Mouse (Mus musculus) kidney, embryonic 14.5 days (tissue): Measurements from ENCODE around the gene Cry2. TPM values are rescaled to one million over a fixed set of nuclear protein-coding genes. Genes with fewer than 3 reads are reported as not detected.
"Not testable (repeated sequence)": the region's sequence is repeated elsewhere in the genome, so short reads cannot be mapped to it uniquely, and the experiment has no call there.

Experiments used
- ATAC-seq: fragments of 200-750 bp; cut with Nextera tagmentation; 2 replicates; pipeline ENCODE4 v1.8.0; 2017; ENCODE audit warnings: moderate number of reproducible peaks, mild to moderate bottlenecking, moderate TSS enrichment, moderate library complexity; ENCODE audit not compliant: low FRiP score, low TSS enrichment
- H3K27ac ChIP-seq: fragments of 300-500 bp; sonication (generic); 2 replicates; pipeline ENCODE4 v1.5.1; 2014; ENCODE audit warnings: low read depth, mild to moderate bottlenecking, low read length, moderate library complexity, mixed read lengths
- H3K27me3 ChIP-seq: fragments of 300-500 bp; sonication (generic); 2 replicates; pipeline ENCODE4 v1.6.1; 2014; ENCODE audit warnings: mild to moderate bottlenecking, low read length; ENCODE audit not compliant: control insufficient read depth, insufficient read depth
- H3K36me3 ChIP-seq: fragments of 300-500 bp; sonication (generic); 2 replicates; pipeline ENCODE4 v1.6.1; 2014; ENCODE audit warnings: low read length, mixed read lengths; ENCODE audit not compliant: control insufficient read depth, insufficient read depth
- H3K4me1 ChIP-seq: fragments of 300-500 bp; sonication (generic); 2 replicates; pipeline ENCODE4 v1.6.1; 2014; ENCODE audit warnings: low read length, mixed read lengths; ENCODE audit not compliant: control insufficient read depth, insufficient read depth
- H3K4me2 ChIP-seq: fragments of 300-500 bp; sonication (generic); replicated peaks from 2 replicates; pipeline ENCODE4 v1.6.1; 2014; ENCODE audit warnings: low read depth, mild to moderate bottlenecking, low read length
- H3K4me3 ChIP-seq: fragments of 300-500 bp; sonication (generic); 2 replicates; pipeline ENCODE4 v1.5.1; 2014; ENCODE audit warnings: mild to moderate bottlenecking, low read length
- H3K9ac ChIP-seq: fragments of 300-500 bp; sonication (generic); 2 replicates; pipeline ENCODE4 v1.6.1; 2014; ENCODE audit warnings: low read depth, mild to moderate bottlenecking, low read length, moderate library complexity
- H3K9me3 ChIP-seq: fragments of 300-500 bp; sonication (generic); 2 replicates; pipeline ENCODE4 v1.6.1; 2016; ENCODE audit warnings: low read length; ENCODE audit not compliant: control insufficient read depth
- WGBS: fragments of 180-500 bp; shearing (Covaris S2); extraction: QIAGEN DNeasy Blood & Tissue Kit; methylation state at CpG from one replicate; pipeline ENCODE4 v1.1.7; 2014; 5-methylcytosine and 5-hydroxymethylcytosine counted together
- polyA plus RNA-seq: library from polyadenylated mRNA; unstranded; fragments of >200 nt; fragmentation: Nextera tagmentation; extraction: Ambion mirVana; gene quantifications from 2 replicates; pipeline ENCODE4 v1.2.1, GENCODE M21; 2014

Gene Cry2
- polyA plus RNA-seq, 1 experiment from 2014 or later = 21.3 TPM

GRCm38 (mm10) chr2:92400682-92401081, 33.2 kb downstream of the Cry2 start:
- Histone ChIP-seq H3K36me3 (peaks cover 18% of the 10 kb centered on the region), H3K27ac (no peak overlapping the region), H3K4me3 (peak overlapping the region; percentile 57), H3K4me2 (peak overlapping the region; percentile 88), H3K9ac (peak overlapping the region; percentile 72), H3K9me3 (no peaks in the 10 kb centered on the region), H3K4me1 (no peaks in the 10 kb centered on the region), H3K27me3 (no peaks in the 10 kb centered on the region; the same call in 1 of the 2 replicates)
- 2% methylated on average over 22 of the region's 22 CpGs for WGBS
- ATAC-seq = no peak; the same call in 1 of the 2 replicates

- not testable (repeated sequence) for H3K27me3 ChIP-seq, H3K4me3 ChIP-seq, H3K9me3 ChIP-seq, H3K9ac ChIP-seq, ATAC-seq, H3K4me2 ChIP-seq, H3K27ac ChIP-seq, H3K4me1 ChIP-seq
- 85% methylated on average over 3 of the region's 4 CpGs for WGBS
- peaks cover 10% of the 10 kb centered on the region; the same call in 1 of the 2 replicates for H3K36me3 ChIP-seq
Observed at GRCm38 (mm10) chr2:92399877-92400276, 34.0 kb downstream of the Cry2 start.

GRCm38 (mm10) chr2:92397436-92397835, 36.4 kb downstream of the Cry2 start:
- H3K9me3 ChIP-seq = no peaks in the 10 kb centered on the region
- no peak for ATAC-seq
- peaks cover 8% of the 10 kb centered on the region; the same call in 1 of the 2 replicates for H3K4me1 ChIP-seq
- WGBS = 64% methylated on average over 1 of the region's 1 CpGs
- no peak overlapping the region for H3K27ac ChIP-seq
- no peak overlapping the region for H3K4me3 ChIP-seq
- H3K4me2 ChIP-seq = no peak overlapping the region
- H3K27me3 ChIP-seq = no peaks in the 10 kb centered on the region; the same call in 1 of the 2 replicates
- H3K36me3 ChIP-seq = no peaks in the 10 kb centered on the region
- no peak overlapping the region for H3K9ac ChIP-seq

- H3K9me3 ChIP-seq = no peaks in the 10 kb centered on the region
- 91% methylated on average over 3 of the region's 3 CpGs for WGBS
- no peak for ATAC-seq
- H3K9ac ChIP-seq = no peak overlapping the region
- H3K36me3 ChIP-seq = no peaks in the 10 kb centered on the region
- H3K4me2 ChIP-seq = no peak overlapping the region
- peaks cover 23% of the 10 kb centered on the region for H3K4me1 ChIP-seq
- no peak overlapping the region for H3K27ac ChIP-seq
- H3K4me3 ChIP-seq = no peak overlapping the region
- no peaks in the 10 kb centered on the region; the same call in 1 of the 2 replicates for H3K27me3 ChIP-seq
Observed at GRCm38 (mm10) chr2:92395535-92395934, 38.3 kb downstream of the Cry2 start.

- WGBS = 3% methylated on average over 26 of the region's 26 CpGs
Observed at GRCm38 (mm10) chr2:92392318-92393264, 41.3 kb downstream of the Cry2 start.

GRCm38 (mm10) chr2:92391703-92392317, 42.0 kb downstream of the Cry2 start:
- Histone ChIP-seq H3K4me2 (peak overlapping the region; percentile 45), H3K9me3 (no peaks in the 10 kb centered on the region), H3K27me3 (no peaks in the 10 kb centered on the region), H3K27ac (peak overlapping the region; percentile 72), H3K9ac (peak overlapping the region; percentile 50), H3K4me3 (peak overlapping the region; percentile 37), H3K4me1 (peaks cover 41% of the 10 kb centered on the region), H3K36me3 (peaks cover 6% of the 10 kb centered on the region)
- no peak for ATAC-seq
- WGBS = 20% methylated on average over 11 of the region's 11 CpGs

More at GRCm38 (mm10) chr2:92392318-92393264, 41.3 kb downstream of the Cry2 start:
- ATAC-seq = peak; percentile 24; the same call in 1 of the 2 replicates
- Histone ChIP-seq H3K9me3 (no peaks in the 10 kb centered on the region), H3K9ac (peak overlapping the region; percentile 50; the same call in 1 of the 2 replicates), H3K27ac (peak overlapping the region; percentile 72), H3K36me3 (no peaks in the 10 kb centered on the region), H3K27me3 (no peaks in the 10 kb centered on the region), H3K4me1 (peaks cover 41% of the 10 kb centered on the region), H3K4me3 (peak overlapping the region; percentile 37), H3K4me2 (peak overlapping the region; percentile 45)

GRCm38 (mm10) chr2:92391116-92391515, 42.7 kb downstream of the Cry2 start:
- 82% methylated on average over 8 of the region's 8 CpGs for WGBS
- Histone ChIP-seq H3K36me3 (peaks cover 13% of the 10 kb centered on the region), H3K4me3 (peak overlapping the region; percentile 37; the same call in 1 of the 2 replicates), H3K9ac (peak overlapping the region; percentile 50; the same call in 1 of the 2 replicates), H3K27me3 (no peaks in the 10 kb centered on the region), H3K27ac (no peak overlapping the region), H3K9me3 (no peaks in the 10 kb centered on the region), H3K4me1 (peaks cover 41% of the 10 kb centered on the region), H3K4me2 (peak overlapping the region; percentile 45)
- no peak for ATAC-seq

GRCm38 (mm10) chr2:92390206-92390930, 43.5 kb downstream of the Cry2 start:
- Histone ChIP-seq H3K27ac (0 out of 2 replicates have a peak overlapping the region, but pooled peaks have one; percentile 17), H3K4me1 (peaks cover 41% of the 10 kb centered on the region), H3K36me3 (peaks cover 21% of the 10 kb centered on the region), H3K27me3 (no peaks in the 10 kb centered on the region), H3K4me2 (no peak overlapping the region), H3K4me3 (no peak overlapping the region), H3K9ac (no peak overlapping the region), H3K9me3 (no peaks in the 10 kb centered on the region)
- 80% methylated on average over 6 of the region's 6 CpGs for WGBS
- ATAC-seq = no peak
